Comparison of ENCODE assay signal across 15 mouse cellular contexts in genomic region chr3:34008191-34008590, GRCm38 (mm10). TPM values are rescaled to one million over a fixed set of nuclear protein-coding genes. Genes with fewer than 3 reads are reported as not detected.
DNase-seq lines count a peak whose midpoint lies in the region; TF ChIP-seq lines count a peak whose summit lies in the region.
"Had no signal": no experiment of that assay in that cellular context is flagged by ENCODE, and none has a peak within 500 bp of the region (broad histone marks: within the 10 kb centered on the region; RNA-seq: fewer than 3 reads in every experiment).

No protein-coding gene starts in this region.

- intact Hi-C loops in heart, postnatal 25 days (cut with DNase I) = no loop called here
- intact Hi-C loops in heart, postnatal 10 days (cut with DNase I) = loop anchor here (5.0 kb wide), 1 partner anchor 1484 kb away; no protein-coding TSS in a partner anchor

- TF ChIP-seq CTCF in layer of hippocampus, adult 2 months (conservative IDR thresholded peaks at IDR 0.05) = no peak

- no peak overlapping the region for H3K4me3 ChIP-seq in layer of hippocampus, adult 2 months
- H3K4me3 ChIP-seq: limb, embryonic 13.5 days; stomach, embryonic 15.5 days had no signal

- peak; percentile 37 to 68 for DNase-seq in heart, adult 18-20 months
- DNase-seq in heart, postnatal 25 days (ENCODE audit: low spot score) = no peak
- DNase-seq in adipocyte (ENCODE audit: low spot score) = peak; percentile 56
- DNase-seq in forelimb bud, embryonic 11.5 days (ENCODE audit: low read depth, low spot score) = peak; percentile 23
- peak; percentile 66 to 67 for DNase-seq in heart, postnatal 10 days
- DNase-seq in layer of hippocampus, adult 2 months (ENCODE audit: low spot score in 2 of 2) = no peak
- no peak for DNase-seq in thymus, postnatal 4 days
- DNase-seq in kidney, adult 9 months = no peak
- DNase-seq: cerebellum, adult 2 months; kidney, postnatal 10 days; midbrain, embryonic 14.5 days; right cerebral cortex, postnatal 4 days had no signal

- no peak overlapping the region for H3K27ac ChIP-seq in layer of hippocampus, adult 2 months
- H3K27ac ChIP-seq: limb, embryonic 13.5 days; macrophage; stomach, embryonic 15.5 days had no signal

RNA-seq across cellular contexts. Expression of gene Fxr1, which starts 11.6 kb away (rescaled TPM):
- total RNA-seq in heart, adult 18-20 months (2021) = 100 to 1,000 TPM; 185 to 189 TPM
- 100 to 1,000 TPM; 164 to 192 TPM for total RNA-seq in heart, postnatal 25 days (2021)
- 100 to 1,000 TPM; 156 to 159 TPM for total RNA-seq in heart, postnatal 10 days (2021)
- 10 to 100 TPM; 82.8 to 83.4 TPM for total RNA-seq in layer of hippocampus, adult 2 months (2021)

Comparison
In these comparisons a context has a peak if more than half of its experiments do, and no peak if none do; other contexts are left out.
1. DNase-seq: peak in heart, adult 18-20 months (2 of 2), adipocyte (single experiment), forelimb bud, embryonic 11.5 days (single experiment) and heart, postnatal 10 days (2 of 2); none in heart, postnatal 25 days (single experiment), layer of hippocampus, adult 2 months (0 of 2), thymus, postnatal 4 days (single experiment) and kidney, adult 9 months (single experiment).